Mouse (Mus musculus) C3H10T1/2 (cell line): ENCODE results near the gene Rab3gap2. TPM values are rescaled to one million over a fixed set of nuclear protein-coding genes. Genes with fewer than 3 reads are reported as not detected.

Experiments used
- polyA plus RNA-seq, 2 experiments: library from polyadenylated mRNA; unstranded; fragments of >200 nt; fragmentation: generic; extraction: Trizol; gene quantifications; one replicate each; pipeline ENCODE4 v1.2.1; 2012; ENCODE audit warnings: missing spikeins in 2 of 2

The Rab3gap2 gene
- 10 to 100 TPM in 1 of 2 experiments, 1 to 10 TPM in 1; 3.9 to 17.3 TPM for polyA plus RNA-seq

GRCm38 (mm10) chr1:185203909-185204661 lies at the start of gene Rab3gap2:
Gene Rab3gap2, plus strand, starts transcription at chr1:185204117.

GRCm38 (mm10) chr1:185328721-185329610 lies 125.0 kb downstream of the Rab3gap2 start, which contains the start of gene Iars2:
Gene Iars2, minus strand, starts transcription at chr1:185329396.

GRCm38 (mm10) chr1:185331983-185332430 lies 128.1 kb downstream of the Rab3gap2 start, which contains the start of gene Bpnt1:
Gene Bpnt1, plus strand, starts transcription at chr1:185332149.

Other genes with a start within 250 kb of the Rab3gap2 start
- 1 to 10 TPM in 1 of 2 experiments, under 1 TPM in 1; 0.43 to 5.2 TPM for gene Mark1, start 204.5 kb upstream of the Rab3gap2 start, polyA plus RNA-seq
- gene Iars2, start 125.3 kb downstream of the Rab3gap2 start, polyA plus RNA-seq = 10 to 100 TPM in 1 of 2 experiments, 1 to 10 TPM in 1; 1.7 to 12.2 TPM
- gene Bpnt1, start 128.0 kb downstream of the Rab3gap2 start, polyA plus RNA-seq = 1 to 10 TPM; 3.7 to 7.9 TPM
- 10 to 100 TPM in 1 of 2 experiments, 1 to 10 TPM in 1; 6.9 to 24.9 TPM for gene Eprs, start 158.9 kb downstream of the Rab3gap2 start, polyA plus RNA-seq